ENCODE assay signal across 9 mouse cellular contexts in genomic region chr7:132672481-132672959, GRCm38 (mm10).
A peak's percentile ranks its signal among the peaks of the same experiment; 100 is the strongest.
DNase-seq lines count a peak whose midpoint lies in the region; ATAC-seq and TF ChIP-seq lines count a peak whose summit lies in the region.
"Had no signal": no experiment of that assay in that cellular context is flagged by ENCODE, and none has a peak within 500 bp of the region (broad histone marks: within the 10 kb centered on the region; RNA-seq: fewer than 3 reads in every experiment).

No protein-coding gene starts in this region.

- H3K4me2 ChIP-seq in limb, embryonic 15.5 days, result no peak overlapping the region
- H3K4me2 ChIP-seq: limb, embryonic 12.5 days had no signal

- 62% methylated on average over 7 of the region's 7 CpGs for WGBS in limb, embryonic 15.5 days

- intact Hi-C loops in left cerebral cortex, adult 2 months (cut with DNase I), result no loop called here
- intact Hi-C loops in left cerebral cortex, postnatal 10 days (cut with DNase I), result no loop called here

- peaks cover 18% of the 10 kb centered on the region for H3K4me1 ChIP-seq in limb, embryonic 15.5 days

- H3K4me3 ChIP-seq in left cerebral cortex, adult 2 months, result no peak overlapping the region
- no peak overlapping the region for H3K4me3 ChIP-seq in limb, embryonic 15.5 days
- H3K4me3 ChIP-seq: limb, embryonic 12.5 days had no signal

- no peak overlapping the region for H3K9ac ChIP-seq in limb, embryonic 15.5 days
- H3K9ac ChIP-seq: limb, embryonic 12.5 days had no signal

- no peaks in the 10 kb centered on the region for H3K9me3 ChIP-seq in limb, embryonic 15.5 days
- H3K9me3 ChIP-seq: limb, embryonic 12.5 days had no signal

- DNase-seq in left cerebral cortex, adult 2 months (ENCODE audit: extremely low spot score in 1 of 2, low spot score in 2 of 2), result no peak
- DNase-seq in left cerebral cortex, postnatal 10 days (ENCODE audit: extremely low spot score in 1 of 2, low spot score in 2 of 2), result no peak
- peak; percentile 84 for DNase-seq in adipocyte (ENCODE audit: low spot score)
- DNase-seq in gastrocnemius, postnatal 25 days, result peak; percentile 87
- no peak for DNase-seq in testis, postnatal 10 days (ENCODE audit: low spot score)
- no peak for DNase-seq in yolk sac, embryonic 10.5 days (ENCODE audit: low spot score)

- H3K27me3 ChIP-seq in limb, embryonic 15.5 days, result no peaks in the 10 kb centered on the region
- H3K27me3 ChIP-seq: limb, embryonic 12.5 days had no signal

- peak; percentile 31; the same call in 1 of the 2 replicates for ATAC-seq in limb, embryonic 15.5 days (ENCODE audit: insufficient number of reproducible peaks, low FRiP score, low TSS enrichment, low read depth)
- peak; percentile 88 for ATAC-seq in neutrophil, adult 5-6 weeks (ENCODE audit: extremely low read depth, insufficient number of reproducible peaks, low FRiP score, poor library complexity, severe bottlenecking)

- peak overlapping the region; percentile 2; the same call in 1 of the 2 replicates for H3K27ac ChIP-seq in left cerebral cortex, adult 2 months
- peak overlapping the region; percentile 34; the same call in 1 of the 2 replicates for H3K27ac ChIP-seq in limb, embryonic 15.5 days
- H3K27ac ChIP-seq: limb, embryonic 12.5 days had no signal

- no peak for TF ChIP-seq CTCF in left cerebral cortex, adult 2 months (IDR thresholded peaks at IDR 0.05)

- H3K36me3 ChIP-seq in limb, embryonic 15.5 days, result no peaks in the 10 kb centered on the region
- H3K36me3 ChIP-seq: limb, embryonic 12.5 days had no signal

Comparison
In these comparisons a context has a peak if more than half of its experiments do, and no peak if none do; other contexts are left out.
1. DNase-seq: peak in adipocyte (single experiment) and gastrocnemius, postnatal 25 days (single experiment); none in left cerebral cortex, adult 2 months (0 of 2), left cerebral cortex, postnatal 10 days (0 of 2), testis, postnatal 10 days (single experiment) and yolk sac, embryonic 10.5 days (single experiment).